Mouse (Mus musculus) urinary bladder, postnatal 36 days (tissue): ENCODE data around the gene Lalba.
A peak's percentile ranks its signal among the peaks of the same experiment; 100 is the strongest.
"Not testable (repeated sequence)": the region's sequence is repeated elsewhere in the genome, so short reads cannot be mapped to it uniquely, and the experiment has no call there.

Experiments
- DNase-seq, 2 experiments: peaks; one replicate each; pipeline ENCODE4 v3.0.0; 2022; ENCODE audit warnings: low spot score in 2 of 2, mixed read lengths in 1 of 2

The Lalba gene

DNA sequence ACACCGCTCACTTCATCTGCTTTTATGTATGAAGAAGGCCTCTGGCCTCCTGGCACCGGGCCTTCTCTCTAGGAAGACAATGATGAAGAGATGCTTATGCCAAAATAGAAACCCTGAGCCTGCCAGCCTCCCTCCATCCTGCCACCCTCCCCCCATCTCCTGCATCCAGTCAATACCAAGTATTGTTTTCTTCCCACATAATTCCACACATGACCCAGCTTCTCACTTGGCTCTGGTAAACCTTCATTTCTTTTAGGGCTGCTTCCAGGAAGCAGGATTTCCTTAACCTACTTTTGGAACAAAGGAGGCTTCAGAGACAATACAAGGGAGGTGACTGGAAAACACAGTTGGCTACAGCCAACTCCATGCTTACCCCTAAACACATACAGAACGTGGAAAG, at the start of gene Lalba:
Lalba (minus strand) TSS at position 21 of the 400 bp plus-strand sequence.
- no peak for DNase-seq

DNA sequence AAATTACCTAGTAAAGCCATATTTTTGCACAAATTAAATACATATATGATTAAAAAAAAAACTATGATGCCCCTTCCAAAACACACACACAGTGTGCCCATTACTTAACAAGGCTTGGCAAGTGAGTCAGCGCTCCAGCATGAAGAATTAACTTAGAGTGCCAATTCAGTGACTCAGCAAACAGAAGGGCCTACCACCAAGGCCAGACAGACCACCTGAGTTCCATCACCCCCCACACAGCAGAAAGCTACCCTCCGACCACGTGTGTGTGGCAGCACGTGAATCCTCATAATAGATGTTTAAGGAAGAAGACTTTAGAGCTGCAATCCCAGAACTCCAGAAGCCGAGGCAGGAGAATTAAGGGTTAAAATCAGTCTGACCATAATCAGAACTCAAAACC, 49.8 kb upstream of the Lalba start:
- DNase-seq = peak in 1 of 2 experiments; percentile 16

DNA sequence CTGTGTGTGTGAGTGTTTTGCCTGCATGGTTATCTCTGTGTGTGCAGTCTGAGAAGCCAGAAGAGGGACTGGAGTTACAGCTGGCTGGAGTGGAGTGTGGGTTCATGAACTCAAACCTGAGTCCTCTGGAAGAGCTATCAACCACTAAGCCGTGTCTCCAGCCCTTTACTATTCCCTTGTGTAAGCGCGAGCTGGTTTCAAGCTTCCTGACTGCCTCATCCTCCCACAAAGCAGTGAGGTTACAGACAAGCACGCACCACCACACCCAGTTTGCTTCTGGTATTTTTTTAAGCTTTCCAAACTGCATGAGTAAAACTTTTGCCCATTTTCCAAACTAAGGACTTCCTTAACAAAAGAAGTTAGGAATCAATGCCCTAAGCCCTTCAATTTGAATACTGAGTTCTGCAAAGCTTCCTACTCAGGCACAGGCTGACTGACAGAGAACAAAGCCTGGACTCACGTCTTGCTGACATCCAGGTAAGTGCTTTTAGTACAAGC, 45.6 kb upstream of the Lalba start:
- DNase-seq = no peak

DNA sequence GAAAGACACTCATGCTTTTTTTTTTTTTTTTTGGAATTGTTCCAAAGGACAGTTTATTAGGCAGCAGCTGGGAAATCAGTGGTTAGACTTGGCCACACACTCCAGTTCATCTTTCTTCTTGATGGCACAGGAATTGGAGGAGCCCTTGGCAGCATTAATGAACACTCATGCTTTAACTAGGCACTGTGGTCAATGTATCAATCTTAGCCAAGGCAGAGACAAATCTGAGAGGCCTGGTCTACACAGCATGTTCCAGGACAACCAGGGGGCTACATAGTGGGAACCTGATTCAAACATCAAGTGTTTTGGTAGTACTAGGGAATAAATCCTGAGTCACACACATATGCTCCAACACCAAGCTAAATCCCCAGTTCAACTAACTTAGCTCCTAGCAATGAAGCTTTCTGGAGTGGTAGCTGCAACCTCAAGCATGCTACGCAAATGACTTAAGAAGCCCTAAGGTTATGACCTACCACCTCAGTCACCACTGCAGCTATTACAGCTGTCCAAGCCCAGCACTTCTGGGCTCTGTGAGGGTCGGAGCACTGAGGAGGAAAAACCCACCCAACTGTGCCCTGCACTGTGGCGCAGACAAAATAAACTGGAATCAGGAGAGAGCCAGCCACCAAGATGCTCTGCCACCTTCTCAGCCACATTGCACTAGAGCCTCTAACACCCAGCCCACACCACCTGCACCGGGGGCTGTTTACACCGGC, 44.7 kb upstream of the Lalba start:
- DNase-seq = no peak

DNA sequence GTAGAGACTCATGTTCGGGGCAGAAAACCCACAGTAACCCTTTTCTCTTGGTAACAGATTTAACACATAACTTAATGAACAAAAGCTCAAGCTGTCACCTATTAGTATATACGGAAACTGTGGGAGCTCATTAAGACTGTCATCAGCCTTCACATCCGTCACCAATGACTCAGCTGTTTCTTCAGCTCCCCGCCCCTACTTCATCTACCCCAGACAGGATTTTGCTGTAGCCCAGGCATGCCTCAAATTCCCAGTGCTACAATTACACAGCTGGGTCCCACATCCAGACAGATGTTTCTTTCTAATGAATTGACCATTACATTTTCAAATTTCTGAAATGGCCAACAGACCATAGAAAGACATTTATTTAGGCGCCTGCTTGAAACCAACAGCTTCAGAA, 43.5 kb upstream of the Lalba start:
- DNase-seq = no peak

DNA sequence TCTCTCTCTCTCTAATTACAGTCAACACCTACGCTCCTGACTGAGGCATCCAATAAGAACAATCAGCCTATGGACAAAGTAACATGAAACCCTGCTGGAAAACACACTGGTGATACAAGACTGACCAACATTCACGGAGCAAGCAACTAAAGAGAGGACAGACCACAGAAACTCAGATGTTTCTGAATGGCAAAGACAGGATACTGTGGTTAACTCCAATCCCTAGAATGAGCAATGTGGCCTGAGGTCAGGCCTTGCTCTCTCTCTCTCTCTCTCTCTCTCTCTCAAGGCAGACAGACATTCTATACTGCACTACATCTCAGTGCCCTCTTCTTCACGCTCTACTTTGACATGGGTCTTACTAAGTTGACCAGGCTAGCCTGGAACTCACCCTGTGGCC, 38.7 kb upstream of the Lalba start:
- no peak for DNase-seq

DNA sequence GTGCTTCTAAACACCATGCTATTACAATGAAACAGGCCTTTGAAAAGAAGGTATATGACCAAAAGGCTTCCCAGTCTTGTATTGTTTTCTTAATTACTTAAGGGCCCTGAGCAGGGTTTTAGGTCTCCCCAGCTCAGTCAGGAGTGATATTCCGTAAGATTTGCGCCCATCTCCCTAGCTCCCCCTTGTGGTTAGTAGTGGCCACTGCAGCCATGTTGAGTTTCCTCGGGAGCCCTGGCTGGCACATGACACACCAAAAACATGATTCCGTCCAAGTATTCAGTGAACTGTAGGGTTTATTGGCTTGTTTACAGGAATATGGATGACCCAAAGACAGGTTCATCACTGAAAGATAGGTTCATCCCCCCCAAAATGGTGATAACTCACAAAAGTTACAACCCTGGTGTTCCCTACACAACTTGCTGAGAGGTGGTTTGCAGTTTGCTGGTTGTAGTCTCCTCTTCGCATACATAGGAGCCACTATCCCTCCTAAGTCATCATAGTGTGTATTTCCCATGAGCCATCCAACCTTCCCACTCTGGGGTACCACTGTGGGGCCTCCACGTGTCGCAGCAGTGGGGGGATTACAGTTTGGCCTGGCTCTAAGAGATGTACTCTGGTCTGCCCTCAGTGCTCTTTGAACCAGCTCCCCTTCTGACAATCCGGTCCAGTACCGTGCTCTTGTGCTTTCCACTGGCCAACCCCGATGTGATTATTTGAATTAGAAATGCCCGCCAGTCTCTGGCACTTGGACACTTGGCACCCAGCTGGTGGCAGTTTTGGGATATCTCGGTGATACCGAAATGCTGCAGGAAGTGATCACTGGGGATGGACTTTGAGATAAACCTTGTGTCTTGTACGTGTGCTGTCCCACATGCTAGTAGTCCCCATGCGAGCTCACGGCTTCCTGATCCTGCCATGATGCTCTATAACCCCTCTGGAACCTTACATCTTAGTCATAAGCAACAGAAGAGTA, 35.1 kb upstream of the Lalba start:
- DNase-seq = peak; percentile 46 to 55

DNA sequence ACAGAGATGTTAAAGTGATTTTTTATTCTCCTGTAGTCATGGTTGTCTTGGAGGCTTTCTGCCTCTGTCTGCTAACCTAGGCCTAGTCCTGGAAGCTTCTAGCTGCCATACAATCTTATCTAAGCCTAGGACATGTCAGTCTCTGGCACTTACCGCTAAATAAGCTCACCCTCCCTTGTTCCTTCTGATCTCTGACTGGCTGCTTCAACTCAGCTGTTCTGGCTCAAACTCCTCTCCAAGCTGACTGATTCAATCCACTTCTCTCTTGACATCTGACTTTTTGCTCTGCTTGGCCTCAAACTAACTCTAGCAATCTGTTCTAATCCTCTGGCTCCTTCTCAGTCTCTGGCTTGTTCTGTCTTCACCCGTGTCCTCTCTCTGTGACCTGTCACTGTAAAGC, 32.3 kb upstream of the Lalba start:
- not testable (repeated sequence) for DNase-seq

DNA sequence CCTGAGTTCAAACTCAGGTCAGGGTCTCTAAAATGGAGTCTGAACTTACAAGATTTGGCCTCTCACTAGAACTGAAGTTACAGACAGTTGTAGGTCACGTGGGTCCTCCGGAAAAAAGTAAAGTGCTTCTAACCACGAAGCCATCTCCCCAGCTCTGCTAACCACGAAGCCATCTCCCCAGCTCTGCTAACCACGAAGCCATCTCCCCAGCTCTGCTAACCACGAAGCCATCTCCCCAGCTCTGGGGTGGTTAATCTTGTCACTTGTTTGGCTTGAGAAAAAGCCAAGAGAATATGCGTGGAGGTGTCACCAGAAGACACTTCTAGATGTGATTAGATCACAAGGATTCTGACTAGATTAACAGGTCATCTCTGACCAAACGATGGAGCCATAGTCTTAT, 31.6 kb upstream of the Lalba start:
- DNase-seq = no peak

DNA sequence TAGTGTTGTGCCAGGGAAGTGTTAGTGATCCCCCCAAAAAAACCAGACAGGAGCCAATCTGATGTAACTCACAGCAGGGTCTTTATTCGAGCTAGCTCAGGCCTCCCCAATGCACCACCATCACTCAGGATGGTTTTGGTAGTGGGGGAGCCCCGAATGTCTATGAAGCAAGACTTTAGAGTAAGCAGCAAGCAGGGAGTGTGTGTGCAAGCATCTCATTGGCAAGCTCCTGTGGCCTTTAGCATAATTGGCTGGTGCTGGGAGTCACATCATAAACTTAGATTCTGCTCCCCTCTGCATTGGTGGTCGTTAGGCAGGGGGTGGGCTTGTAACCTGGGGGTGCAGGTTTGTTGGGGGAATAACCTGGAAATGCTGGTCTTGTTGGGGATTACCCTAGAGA, 31.2 kb upstream of the Lalba start:
- DNase-seq = not testable (repeated sequence)

DNA sequence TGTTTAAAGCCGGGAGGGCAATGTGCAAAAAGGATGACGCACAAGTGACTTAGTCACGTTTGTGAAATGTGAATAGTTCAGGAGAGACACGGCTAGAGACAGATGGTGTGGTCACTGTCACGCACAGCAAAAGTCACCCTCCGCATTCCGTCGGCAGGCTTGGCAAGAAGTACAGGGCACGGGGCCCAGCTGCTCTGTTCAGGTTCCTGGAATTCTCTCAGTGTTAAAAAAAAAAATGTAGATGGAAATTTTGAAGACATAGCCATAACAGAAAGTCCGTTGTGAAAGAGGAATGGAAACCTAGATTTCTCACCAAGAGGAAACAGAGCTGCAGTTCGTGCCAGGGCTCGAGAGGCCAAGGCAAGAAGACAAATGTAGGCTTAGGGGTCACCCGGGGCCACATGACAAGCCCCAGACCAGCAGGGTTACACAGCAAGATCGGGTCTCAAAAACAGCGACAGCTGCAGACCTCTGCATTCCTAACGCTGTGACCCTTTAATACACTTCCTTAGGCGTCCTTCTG, 30.3 kb upstream of the Lalba start:
- DNase-seq = peak; percentile 26 to 54

DNA sequence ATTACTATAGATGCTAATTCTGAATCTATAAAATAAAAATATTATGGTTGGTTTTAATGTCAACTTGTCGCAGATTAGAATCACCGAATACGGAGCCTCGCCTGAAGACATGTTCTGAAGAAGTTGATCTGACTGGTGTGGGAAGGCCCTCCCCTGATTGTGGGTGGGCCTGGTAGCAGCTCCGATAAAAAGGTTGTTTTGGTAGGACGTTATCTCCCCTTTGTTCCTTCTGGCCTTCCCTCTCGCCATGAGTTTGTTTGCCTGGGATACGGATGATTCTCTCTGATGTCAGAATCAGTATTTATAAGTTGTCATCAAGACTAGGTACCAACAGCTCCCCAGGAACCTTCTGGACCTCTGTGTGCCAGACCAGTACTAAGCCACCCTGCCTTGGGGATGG, 29.7 kb upstream of the Lalba start:
- DNase-seq = no peak

DNA sequence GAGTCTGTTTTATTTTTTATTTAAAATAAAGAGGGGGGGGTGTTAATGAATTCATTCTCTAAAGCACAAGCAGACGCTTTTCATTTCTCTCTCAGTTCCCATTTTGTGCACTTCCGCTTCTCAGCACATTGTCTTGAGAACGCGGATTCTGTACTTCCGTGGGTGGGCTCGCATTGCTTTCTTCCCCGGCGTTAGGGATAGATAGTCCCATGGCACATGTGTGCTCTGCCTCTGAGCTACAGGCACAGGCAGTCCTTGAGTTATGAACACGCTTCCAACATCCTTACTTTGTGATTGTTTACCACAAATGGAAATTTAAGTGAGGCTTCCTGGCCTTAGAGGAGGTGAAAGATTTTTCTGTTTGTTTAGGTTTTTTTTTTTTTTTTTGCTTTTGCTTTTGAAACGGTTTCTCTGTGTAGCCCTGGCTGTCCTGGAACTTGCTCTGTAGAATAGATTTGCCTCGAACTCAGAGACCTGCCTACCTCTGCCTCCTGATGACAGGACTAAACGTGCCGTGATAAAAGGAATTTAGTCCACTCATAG, 28.9 kb upstream of the Lalba start:
- no peak for DNase-seq

DNA sequence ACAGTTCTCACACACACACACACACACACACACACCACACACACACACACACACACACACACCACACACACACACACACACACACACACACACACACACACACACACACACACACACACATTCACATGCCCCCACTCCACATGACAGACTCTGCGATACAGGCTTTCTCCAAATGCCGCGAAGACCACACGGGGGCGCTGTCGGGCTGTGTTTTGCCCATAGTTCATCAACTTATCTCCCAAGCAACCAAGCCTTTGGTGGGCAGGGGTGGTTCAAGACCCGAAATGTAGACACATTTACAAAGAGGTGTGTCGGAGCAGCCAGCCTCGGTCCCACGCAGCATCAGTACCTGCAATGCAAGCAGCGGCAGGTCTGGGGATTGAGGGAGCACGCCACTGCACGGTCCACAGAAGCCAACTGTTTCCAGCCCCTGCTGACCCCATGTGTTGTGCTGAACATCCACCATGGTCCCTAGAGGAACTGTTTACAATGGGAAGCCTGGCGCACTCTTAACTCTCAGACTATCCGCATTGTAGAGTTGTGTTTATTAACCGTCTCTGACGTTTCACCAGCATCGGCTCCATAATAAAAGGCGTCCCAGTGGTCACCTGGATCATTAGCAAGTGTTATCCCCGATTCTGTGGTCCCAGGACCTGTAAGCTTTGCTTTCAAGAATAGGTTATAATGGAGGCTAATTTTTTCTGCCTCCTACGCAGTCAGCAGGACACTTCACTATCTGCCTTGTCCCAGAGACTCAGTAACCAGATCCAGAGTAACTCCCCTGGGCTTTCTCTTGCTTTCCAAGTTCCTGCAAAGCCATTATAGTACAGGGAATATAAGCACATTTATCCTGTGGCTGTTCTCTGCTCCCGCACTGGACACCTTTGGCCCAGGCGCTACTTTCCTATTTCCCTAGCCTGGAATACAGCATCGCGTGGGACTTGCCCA, 28.2 kb upstream of the Lalba start:
- peak; percentile 35 to 71 for DNase-seq

DNA sequence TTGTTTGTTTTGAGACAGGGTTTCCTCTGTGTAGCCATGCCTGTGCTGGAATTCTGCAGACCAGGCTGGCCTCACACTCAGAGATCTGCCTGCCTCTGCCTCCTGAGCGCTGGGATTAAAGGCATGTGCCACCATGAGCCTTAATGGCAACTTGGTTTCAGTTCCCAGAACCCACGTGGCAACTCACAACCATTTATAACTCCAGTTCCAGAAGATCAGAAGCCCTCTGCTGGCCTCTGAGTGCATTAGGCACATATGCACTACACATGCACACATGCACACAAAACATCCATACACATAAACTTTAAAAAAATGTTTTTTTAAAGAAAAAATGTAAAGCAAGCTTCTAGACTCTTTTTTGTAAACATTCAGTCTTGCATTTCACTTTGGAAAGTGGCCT, 26.9 kb upstream of the Lalba start:
- no peak for DNase-seq

DNA sequence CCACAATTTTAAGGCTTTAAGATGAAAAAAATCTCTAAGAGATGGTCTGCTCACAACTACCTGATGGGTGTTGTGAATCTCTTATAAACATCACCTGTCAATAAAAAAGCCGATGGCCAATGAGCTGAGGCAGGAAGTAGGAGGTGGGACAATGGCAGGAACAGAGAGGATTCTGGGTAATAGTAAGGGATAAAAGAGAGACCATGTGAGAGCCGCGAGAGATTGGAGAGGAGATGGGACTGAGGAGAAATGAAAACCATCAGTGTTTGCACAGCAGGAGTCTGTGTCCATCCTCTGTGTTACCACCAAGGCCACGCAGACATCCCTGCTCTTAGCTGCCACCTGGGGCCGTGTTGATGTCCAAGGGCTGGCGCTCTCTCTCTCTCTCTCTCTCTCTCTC, 24.8 kb upstream of the Lalba start:
- no peak for DNase-seq

DNA sequence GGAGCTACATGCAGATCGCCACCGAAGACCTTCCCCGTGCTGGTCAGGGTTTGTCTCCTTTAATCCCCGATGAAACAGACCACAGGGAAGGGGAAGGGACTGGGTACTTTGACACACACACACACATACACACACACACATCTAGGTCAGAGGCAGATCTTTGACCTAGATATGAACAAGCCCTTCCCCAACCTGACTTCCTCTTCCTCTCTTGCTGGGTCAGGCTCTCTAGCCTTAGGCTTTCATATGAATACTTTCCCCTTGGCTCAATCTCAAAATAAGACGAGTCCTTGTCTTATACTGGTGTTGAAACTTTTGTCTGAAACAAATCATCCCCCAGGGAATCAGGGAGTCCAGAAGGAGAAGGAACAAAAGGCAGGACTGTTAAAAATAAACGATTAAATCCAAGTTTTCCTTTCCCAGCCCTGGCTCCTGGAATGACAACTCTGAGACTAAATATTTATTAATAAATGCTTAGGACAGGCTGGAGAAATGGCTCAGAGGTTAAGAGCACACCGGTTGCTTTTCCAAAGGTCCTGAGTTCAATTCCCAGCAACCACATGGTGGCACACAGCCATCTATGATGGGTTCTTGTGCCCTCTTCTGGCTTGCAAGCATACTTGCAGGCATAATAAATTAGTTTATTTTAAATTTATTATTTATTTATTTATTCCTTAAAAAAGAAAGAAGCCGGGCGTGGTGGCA, 23.9 kb upstream of the Lalba start:
- no peak for DNase-seq

DNA sequence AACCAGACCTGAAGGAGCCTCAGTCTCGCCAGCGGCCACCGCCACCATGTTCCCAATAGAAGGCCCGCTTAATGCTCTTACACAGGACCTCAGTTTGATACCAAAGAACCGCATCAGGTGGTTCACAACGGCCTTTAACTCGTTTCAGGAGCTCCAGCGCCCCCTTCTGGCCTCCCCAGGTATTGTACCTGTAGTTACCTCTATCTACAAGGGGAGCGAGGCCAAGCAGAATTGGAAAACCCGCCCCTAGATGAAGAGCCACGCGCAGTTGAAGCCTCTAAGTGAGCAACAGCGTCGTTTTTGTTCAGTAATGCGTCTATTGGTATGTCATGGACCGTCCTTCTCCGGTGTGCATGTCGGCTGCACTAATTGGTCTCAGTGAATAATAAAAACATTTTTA, 22.0 kb upstream of the Lalba start:
- DNase-seq = peak; percentile 46 to 52

DNA sequence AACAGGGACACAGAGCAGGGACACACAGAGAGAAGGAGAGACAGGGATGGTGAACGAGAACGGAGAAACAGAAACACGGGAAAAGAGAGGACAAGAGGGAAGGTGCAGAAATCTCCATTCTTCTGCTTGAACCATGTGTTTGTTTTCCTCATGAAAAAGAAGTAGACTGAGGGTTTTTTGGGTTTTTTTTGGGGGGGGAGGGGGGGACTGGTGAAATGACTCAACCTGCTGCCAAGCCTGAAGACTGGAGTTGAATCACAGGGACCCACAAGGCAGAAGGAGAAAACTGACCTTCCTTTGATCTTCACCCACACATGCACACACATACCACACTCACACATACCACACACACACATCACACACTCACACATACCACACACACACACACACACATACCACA, 20.8 kb upstream of the Lalba start:
- no peak for DNase-seq

DNA sequence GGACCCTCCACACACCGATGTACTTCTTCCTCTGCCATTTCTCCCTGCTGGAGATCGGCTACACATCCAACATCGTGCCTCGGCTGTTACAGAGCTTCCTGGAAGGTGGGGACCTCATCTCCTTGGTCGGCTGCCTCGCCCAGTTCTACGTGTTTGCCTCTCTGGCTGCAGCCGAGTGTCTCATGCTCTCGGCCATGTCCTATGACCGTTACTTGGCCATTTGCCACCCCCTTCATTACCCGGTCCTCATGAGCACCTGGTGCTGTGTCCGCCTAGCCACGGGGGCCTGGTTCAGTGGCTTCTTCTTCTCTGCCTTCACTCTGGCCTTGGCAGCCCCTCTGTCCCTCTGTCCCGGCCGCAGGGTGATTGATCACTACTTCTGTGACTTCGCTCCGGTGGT, 15.1 kb upstream of the Lalba start:
- DNase-seq = no peak
